Mouse (Mus musculus): Measurements from ENCODE around the gene Tuba1c. TPM values are rescaled to one million over a fixed set of nuclear protein-coding genes. Genes with fewer than 3 reads are reported as not detected.

Gene Tuba1c
- polyA plus RNA-seq, 1 experiment from 2014 or later, result 130 TPM

GRCm38 (mm10) chr15:99082322-99082721 is 52.6 kb downstream of the Tuba1c start:
- Histone ChIP-seq H3K9me3 (replicated peaks; ENCODE audit: control insufficient read depth, low read length) (no peaks in the 10 kb centered on the region), H3K4me3 (ENCODE audit: low read length) (no peak overlapping the region), H3K4me1 (ENCODE audit: control insufficient read depth, insufficient read depth, low read length) (peaks cover 3% of the 10 kb centered on the region; the same call in 1 of the 2 replicates), H3K27ac (ENCODE audit: low read length) (no peak overlapping the region), H3K9ac (ENCODE audit: low read length) (no peak overlapping the region), H3K36me3 (ENCODE audit: control insufficient read depth, insufficient read depth) (peaks cover 35% of the 10 kb centered on the region), H3K27me3 (ENCODE audit: control insufficient read depth, insufficient read depth, low read length) (peaks cover 31% of the 10 kb centered on the region), H3K4me2 (ENCODE audit: low read depth, low read length) (no peak overlapping the region)
- 93% methylated on average over 12 of the region's 12 CpGs for whole genome bisulfite sequencing
- no peak for ATAC-seq (replicated peaks; ENCODE audit: extremely low read depth, insufficient read depth, low FRiP score)

- peaks cover 31% of the 10 kb centered on the region for H3K36me3 ChIP-seq (ENCODE audit: control insufficient read depth, insufficient read depth)
- no peak overlapping the region for H3K27ac ChIP-seq (ENCODE audit: low read length)
- no peak overlapping the region for H3K4me2 ChIP-seq (ENCODE audit: low read depth, low read length)
- H3K4me1 ChIP-seq (ENCODE audit: control insufficient read depth, insufficient read depth, low read length), result peaks cover 3% of the 10 kb centered on the region; the same call in 1 of the 2 replicates
- no peak overlapping the region for H3K9ac ChIP-seq (ENCODE audit: low read length)
- 88% methylated on average over 16 of the region's 16 CpGs for WGBS
- ATAC-seq (replicated peaks; ENCODE audit: extremely low read depth, insufficient read depth, low FRiP score), result no peak
- no peaks in the 10 kb centered on the region for H3K9me3 ChIP-seq (replicated peaks; ENCODE audit: control insufficient read depth, low read length)
- H3K27me3 ChIP-seq (ENCODE audit: control insufficient read depth, insufficient read depth, low read length), result peaks cover 36% of the 10 kb centered on the region
- no peak overlapping the region for H3K4me3 ChIP-seq (ENCODE audit: low read length)
Measured at GRCm38 (mm10) chr15:99082840-99083239, 53.1 kb downstream of the Tuba1c start.

- Histone ChIP-seq H3K27me3 (ENCODE audit: control insufficient read depth, insufficient read depth, low read length) (peaks cover 40% of the 10 kb centered on the region), H3K9ac (ENCODE audit: low read length) (no peak overlapping the region), H3K36me3 (ENCODE audit: control insufficient read depth, insufficient read depth) (peaks cover 28% of the 10 kb centered on the region), H3K4me2 (ENCODE audit: low read depth, low read length) (no peak overlapping the region), H3K9me3 (replicated peaks; ENCODE audit: control insufficient read depth, low read length) (no peaks in the 10 kb centered on the region), H3K27ac (ENCODE audit: low read length) (no peak overlapping the region), H3K4me3 (ENCODE audit: low read length) (no peak overlapping the region), H3K4me1 (ENCODE audit: control insufficient read depth, insufficient read depth, low read length) (peaks cover 3% of the 10 kb centered on the region; the same call in 1 of the 2 replicates)
- ATAC-seq (replicated peaks; ENCODE audit: extremely low read depth, insufficient read depth, low FRiP score), result no peak
- 72% methylated on average over 9 of the region's 9 CpGs for WGBS
Measured at GRCm38 (mm10) chr15:99083258-99083657, 53.6 kb downstream of the Tuba1c start.

GRCm38 (mm10) chr15:99083867-99084557 is 54.3 kb downstream of the Tuba1c start:
- 14% methylated on average over 11 of the region's 11 CpGs for WGBS
- ATAC-seq (replicated peaks; ENCODE audit: extremely low read depth, insufficient read depth, low FRiP score), result no peak

GRCm38 (mm10) chr15:99084618-99085017 is 54.9 kb downstream of the Tuba1c start:
- peaks cover 25% of the 10 kb centered on the region for H3K36me3 ChIP-seq (ENCODE audit: control insufficient read depth, insufficient read depth)
- 25% methylated on average over 19 of the region's 19 CpGs for WGBS
- H3K4me1 ChIP-seq (ENCODE audit: control insufficient read depth, insufficient read depth, low read length), result 0 out of 2 replicates have a peak, but pooled peaks cover 4% of the 10 kb centered on the region
- 0 out of 2 replicates have a peak overlapping the region, but pooled peaks have one; percentile 7 for H3K4me2 ChIP-seq (ENCODE audit: low read depth, low read length)
- H3K4me3 ChIP-seq (ENCODE audit: low read length), result no peak overlapping the region
- no peak overlapping the region for H3K27ac ChIP-seq (ENCODE audit: low read length)
- no peak for ATAC-seq (replicated peaks; ENCODE audit: extremely low read depth, insufficient read depth, low FRiP score)
- no peak overlapping the region for H3K9ac ChIP-seq (ENCODE audit: low read length)
- H3K27me3 ChIP-seq (ENCODE audit: control insufficient read depth, insufficient read depth, low read length), result peaks cover 51% of the 10 kb centered on the region
- no peaks in the 10 kb centered on the region for H3K9me3 ChIP-seq (replicated peaks; ENCODE audit: control insufficient read depth, low read length)

More at GRCm38 (mm10) chr15:99083867-99084557, 54.3 kb downstream of the Tuba1c start:
- Histone ChIP-seq H3K9ac (ENCODE audit: low read length) (no peak overlapping the region), H3K4me1 (ENCODE audit: control insufficient read depth, insufficient read depth, low read length) (0 out of 2 replicates have a peak, but pooled peaks cover 4% of the 10 kb centered on the region), H3K27me3 (ENCODE audit: control insufficient read depth, insufficient read depth, low read length) (peaks cover 46% of the 10 kb centered on the region), H3K27ac (ENCODE audit: low read length) (no peak overlapping the region), H3K9me3 (replicated peaks; ENCODE audit: control insufficient read depth, low read length) (no peaks in the 10 kb centered on the region), H3K36me3 (ENCODE audit: control insufficient read depth, insufficient read depth) (peaks cover 25% of the 10 kb centered on the region), H3K4me3 (ENCODE audit: low read length) (no peak overlapping the region), H3K4me2 (ENCODE audit: low read depth, low read length) (0 out of 2 replicates have a peak overlapping the region, but pooled peaks have one; percentile 7)

- ATAC-seq (replicated peaks; ENCODE audit: extremely low read depth, insufficient read depth, low FRiP score), result no peak
- 0 out of 2 replicates have a peak, but pooled peaks cover 4% of the 10 kb centered on the region for H3K4me1 ChIP-seq (ENCODE audit: control insufficient read depth, insufficient read depth, low read length)
- peaks cover 65% of the 10 kb centered on the region for H3K27me3 ChIP-seq (ENCODE audit: control insufficient read depth, insufficient read depth, low read length)
- H3K9me3 ChIP-seq (replicated peaks; ENCODE audit: control insufficient read depth, low read length), result no peaks in the 10 kb centered on the region
- H3K4me2 ChIP-seq (ENCODE audit: low read depth, low read length), result no peak overlapping the region
- H3K4me3 ChIP-seq (ENCODE audit: low read length), result no peak overlapping the region
- H3K36me3 ChIP-seq (ENCODE audit: control insufficient read depth, insufficient read depth), result peaks cover 21% of the 10 kb centered on the region
- WGBS, result 83% methylated on average over 4 of the region's 4 CpGs
- no peak overlapping the region for H3K27ac ChIP-seq (ENCODE audit: low read length)
- no peak overlapping the region for H3K9ac ChIP-seq (ENCODE audit: low read length)
Measured at GRCm38 (mm10) chr15:99085997-99086396, 56.3 kb downstream of the Tuba1c start.

GRCm38 (mm10) chr15:99087253-99088075 is 57.8 kb downstream of the Tuba1c start, which contains the start of gene C1ql4:
C1ql4 (minus strand) TSS chr15:99087817.
- H3K4me3 ChIP-seq (ENCODE audit: low read length), result peak within 1 kb of the TSS; percentile 40
- H3K4me2 ChIP-seq (ENCODE audit: low read depth, low read length), result peak within 1 kb of the TSS; percentile 59
- H3K4me1 ChIP-seq (ENCODE audit: control insufficient read depth, insufficient read depth, low read length), result 0 out of 2 replicates have a peak, but pooled peaks cover 4% of the 10 kb centered on the region
- H3K27ac ChIP-seq (ENCODE audit: low read length), result no peak within 1 kb of the TSS
- H3K9ac ChIP-seq (ENCODE audit: low read length), result no peak within 1 kb of the TSS
- peaks cover 7% of the 10 kb centered on the region for H3K36me3 ChIP-seq (ENCODE audit: control insufficient read depth, insufficient read depth)
- WGBS, result 9% methylated on average over 60 of the region's 60 CpGs
- H3K27me3 ChIP-seq (ENCODE audit: control insufficient read depth, insufficient read depth, low read length), result peaks cover 78% of the 10 kb centered on the region
- no peak for ATAC-seq (replicated peaks; ENCODE audit: extremely low read depth, insufficient read depth, low FRiP score)
- H3K9me3 ChIP-seq (replicated peaks; ENCODE audit: control insufficient read depth, low read length), result no peaks in the 10 kb centered on the region
